In genomic region chr16:4412298-4412697, GRCm38 (mm10) we compare ENCODE assay signal across 19 mouse cellular contexts. TPM values are rescaled to one million over a fixed set of nuclear protein-coding genes. Genes with fewer than 3 reads are reported as not detected.
A peak's percentile ranks its signal among the peaks of the same experiment; 100 is the strongest.
DNase-seq lines count a peak whose midpoint lies in the region; TF ChIP-seq lines count a peak whose summit lies in the region.
"Had no signal": no experiment of that assay in that cellular context is flagged by ENCODE, and none has a peak within 500 bp of the region (broad histone marks: within the 10 kb centered on the region; RNA-seq: fewer than 3 reads in every experiment).

No protein-coding gene starts in this region.

- no peak for TF ChIP-seq CTCF in layer of hippocampus, adult 2 months (conservative IDR thresholded peaks at IDR 0.05)

- H3K27ac ChIP-seq in layer of hippocampus, adult 2 months, result no peak overlapping the region
- H3K27ac ChIP-seq: embryonic facial prominence, embryonic 10.5 days; forebrain, embryonic 13.5 days; heart, embryonic 15.5 days; hindbrain, embryonic 14.5 days had no signal

- peak overlapping the region; percentile 23; the same call in 1 of the 2 replicates for H3K4me3 ChIP-seq in layer of hippocampus, adult 2 months
- H3K4me3 ChIP-seq: embryonic facial prominence, embryonic 10.5 days; forebrain, embryonic 13.5 days; heart, embryonic 15.5 days had no signal

- peak; percentile 77 to 89 for DNase-seq in adrenal gland, adult (ENCODE audit: inconsistent age in 2 of 2, low spot score in 1 of 2)
- no peak for DNase-seq in adrenal gland, postnatal 4 days (ENCODE audit: low spot score in 2 of 2)
- DNase-seq in layer of hippocampus, adult 2 months (ENCODE audit: low spot score in 2 of 2), result no peak
- no peak for DNase-seq in layer of hippocampus, adult 8-10 months (ENCODE audit: low spot score in 2 of 2)
- peak; percentile 53 for DNase-seq in ovary, adult 18-20 months (ENCODE audit: low spot score)
- DNase-seq in ovary, postnatal 14 days (ENCODE audit: low spot score), result no peak
- DNase-seq in adrenal gland, postnatal 36 days, result peak; percentile 71 to 78
- DNase-seq in spleen, postnatal 14 days (ENCODE audit: low spot score in 2 of 2), result no peak
- DNase-seq: B cell, adult 2 months; cerebellum, adult 11-12 months; cerebellum, postnatal 10 days; forebrain, postnatal 0 days; gastrocnemius, postnatal 36 days; heart, adult 18-20 months; heart, postnatal 14 days had no signal

RNA-seq across cellular contexts. Expression of gene Adcy9, which starts 8.0 kb away (rescaled TPM):
- total RNA-seq in adrenal gland, postnatal 4 days (2021), result 10 to 100 TPM; 34.3 to 36.1 TPM
- total RNA-seq in layer of hippocampus, adult 2 months (2021), result 100 to 1,000 TPM; 104 to 109 TPM
- total RNA-seq in layer of hippocampus, adult 8-10 months (2022), result 100 to 1,000 TPM in 2 of 4 experiments, 10 to 100 TPM in 2; 89.1 to 103 (median 99.7) TPM
- total RNA-seq in adrenal gland, postnatal 36 days (2021), result 10 to 100 TPM; 55.5 to 76.6 TPM

Comparison
In these comparisons a context has a peak if more than half of its experiments do, and no peak if none do; other contexts are left out.
1. DNase-seq: peak in adrenal gland, adult (2 of 2), ovary, adult 18-20 months (single experiment) and adrenal gland, postnatal 36 days (2 of 2); none in adrenal gland, postnatal 4 days (0 of 2), layer of hippocampus, adult 2 months (0 of 2), layer of hippocampus, adult 8-10 months (0 of 2), ovary, postnatal 14 days (single experiment) and spleen, postnatal 14 days (0 of 2).